Mouse (Mus musculus): ENCODE data around the gene Chn1. TPM values are rescaled to one million over a fixed set of nuclear protein-coding genes. Genes with fewer than 3 reads are reported as not detected.

Chn1 gene
- polyA plus RNA-seq, 2 experiments: 0.34 to 0.70 TPM

DNA sequence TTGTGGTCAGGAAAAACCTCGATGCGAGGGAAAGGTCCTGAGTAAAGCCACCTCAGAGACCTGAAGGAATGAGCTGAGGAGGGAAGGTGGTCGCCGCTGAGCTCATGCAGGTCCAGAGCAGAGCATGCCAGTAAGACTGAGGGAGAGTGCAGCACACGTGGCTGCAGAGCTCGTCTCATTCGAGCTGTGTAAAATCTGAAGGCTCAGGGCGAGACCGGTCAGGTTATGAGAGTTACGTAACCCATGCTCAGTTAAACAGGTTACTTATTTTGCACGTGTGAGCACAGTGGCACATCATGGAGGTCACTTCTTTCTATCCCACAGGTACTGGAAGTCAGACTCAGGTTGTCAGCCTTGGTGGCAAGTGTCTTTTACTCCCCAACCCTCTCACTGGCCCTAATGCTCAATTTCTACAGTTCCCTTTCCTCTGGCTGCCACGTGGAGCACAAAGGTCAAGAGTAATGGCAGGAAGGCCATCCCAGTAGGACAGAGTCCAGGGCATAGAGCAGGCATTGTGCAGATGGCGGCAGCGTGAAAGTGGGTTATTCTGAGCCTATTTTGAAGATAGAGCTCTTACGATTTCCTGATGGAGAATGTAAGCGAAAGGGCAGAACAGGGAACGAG lies 158.6 kb downstream of the Chn1 start:
- H3K27me3 ChIP-seq (ENCODE audit: control insufficient read depth, insufficient read depth, low read length): no peaks in the 10 kb centered on the region
- TF ChIP-seq CTCF (IDR thresholded peaks at IDR 0.05; ENCODE audit: low read depth) (no peak), EP300 (IDR thresholded peaks at IDR 0.05; ENCODE audit: low read depth) (no peak)
- H3K4me2 ChIP-seq (ENCODE audit: low read depth): no peak overlapping the region
- 0 out of 4 replicates have a peak, but pooled peaks cover 0 to 2% of the 10 kb centered on the region in 2 experiments for H3K4me1 ChIP-seq (replicated peaks; ENCODE audit: control insufficient read depth in 2 of 2, insufficient read depth in 2 of 2, low read length in 1 of 2)
- no peak overlapping the region for H3K4me3 ChIP-seq (ENCODE audit: insufficient read depth in 1 of 2, low read depth in 2 of 2, low read length in 2 of 2)
- WGBS (ENCODE audit: insufficient replicate concordance): 65% methylated on average over 17 of the region's 17 CpGs
- ATAC-seq (ENCODE audit: insufficient read depth) (no peak), DNase-seq (ENCODE audit: low read depth in 3 of 3, low spot score in 3 of 3) (no peak)
- no peaks in the 10 kb centered on the region for H3K36me3 ChIP-seq (replicated peaks; ENCODE audit: control insufficient read depth, insufficient read depth, low read depth)
- no peaks in the 10 kb centered on the region for H3K9me3 ChIP-seq (ENCODE audit: control insufficient read depth, low read length)
- H3K9ac ChIP-seq (replicated peaks): no peak overlapping the region
- no peak overlapping the region for H3K27ac ChIP-seq

DNA sequence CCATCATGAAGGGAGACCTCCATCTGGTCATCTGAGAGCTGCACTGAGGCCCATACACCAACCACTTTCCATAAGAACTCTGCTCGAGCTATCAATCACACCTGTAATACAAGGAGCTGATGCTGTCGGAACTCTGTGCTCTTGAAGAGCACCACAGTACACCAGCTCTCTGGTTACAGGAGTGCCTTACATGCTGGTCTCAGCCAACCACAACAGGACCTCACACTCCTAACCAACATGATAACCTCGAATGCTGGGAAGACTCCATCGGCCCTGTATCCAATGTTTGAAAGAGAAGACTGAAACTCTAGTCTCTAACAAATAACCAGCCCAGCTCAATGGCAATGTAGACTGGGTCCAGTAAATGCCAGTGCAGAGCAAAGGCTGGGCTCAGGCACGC lies 159.7 kb downstream of the Chn1 start:
- 54% methylated on average over 5 of the region's 5 CpGs for WGBS (ENCODE audit: insufficient replicate concordance)

DNA sequence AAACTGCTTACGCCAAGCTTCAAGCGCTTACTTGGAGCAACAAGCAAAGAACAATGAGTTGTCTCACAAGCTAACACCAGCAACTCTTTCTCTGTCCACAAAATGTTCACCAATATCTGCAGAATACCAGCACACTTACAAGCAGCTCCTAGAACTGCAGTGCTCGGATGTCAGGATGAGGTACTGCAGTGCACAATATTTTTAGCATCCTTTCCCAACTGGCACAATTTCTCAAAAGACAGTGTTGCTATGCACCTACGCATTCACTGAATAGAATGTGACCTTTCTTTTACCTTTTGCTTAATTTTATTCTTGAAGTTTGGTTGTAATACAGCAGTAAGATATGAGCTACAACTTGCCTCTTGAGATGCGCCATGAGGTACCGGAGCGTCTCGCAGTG lies 160.8 kb downstream of the Chn1 start:
- Histone ChIP-seq H3K36me3 (replicated peaks; ENCODE audit: control insufficient read depth, insufficient read depth, low read depth) (no peaks in the 10 kb centered on the region), H3K27me3 (ENCODE audit: control insufficient read depth, insufficient read depth, low read length) (no peaks in the 10 kb centered on the region), H3K4me1 (replicated peaks; ENCODE audit: control insufficient read depth in 2 of 2, insufficient read depth in 2 of 2, low read length in 1 of 2) (0 out of 4 replicates have a peak, but pooled peaks cover 0 to 2% of the 10 kb centered on the region in 2 experiments), H3K9ac (replicated peaks) (no peak overlapping the region), H3K27ac (no peak overlapping the region), H3K4me3 (ENCODE audit: insufficient read depth in 1 of 2, low read depth in 2 of 2, low read length in 2 of 2) (no peak overlapping the region), H3K4me2 (ENCODE audit: low read depth) (no peak overlapping the region), H3K9me3 (ENCODE audit: control insufficient read depth, low read length) (no peaks in the 10 kb centered on the region)
- WGBS (ENCODE audit: insufficient replicate concordance): 84% methylated on average over 8 of the region's 8 CpGs
- TF ChIP-seq CTCF (IDR thresholded peaks at IDR 0.05; ENCODE audit: low read depth) (no peak), EP300 (IDR thresholded peaks at IDR 0.05; ENCODE audit: low read depth) (no peak)
- DNase-seq (ENCODE audit: low read depth in 3 of 3, low spot score in 3 of 3): no peak
- no peak for ATAC-seq (ENCODE audit: insufficient read depth)

More for the DNA sequence above, 159.7 kb downstream of the Chn1 start:
- Histone ChIP-seq H3K9me3 (ENCODE audit: control insufficient read depth, low read length) (no peaks in the 10 kb centered on the region), H3K4me3 (ENCODE audit: insufficient read depth in 1 of 2, low read depth in 2 of 2, low read length in 2 of 2) (no peak overlapping the region), H3K36me3 (replicated peaks; ENCODE audit: control insufficient read depth, insufficient read depth, low read depth) (no peaks in the 10 kb centered on the region), H3K4me1 (replicated peaks; ENCODE audit: control insufficient read depth in 2 of 2, insufficient read depth in 2 of 2, low read length in 1 of 2) (0 out of 4 replicates have a peak, but pooled peaks cover 0 to 2% of the 10 kb centered on the region in 2 experiments), H3K27me3 (ENCODE audit: control insufficient read depth, insufficient read depth, low read length) (no peaks in the 10 kb centered on the region), H3K9ac (replicated peaks) (no peak overlapping the region), H3K27ac (no peak overlapping the region), H3K4me2 (ENCODE audit: low read depth) (no peak overlapping the region)
- DNase-seq (ENCODE audit: low read depth in 3 of 3, low spot score in 3 of 3) (no peak), ATAC-seq (ENCODE audit: insufficient read depth) (no peak)
- TF ChIP-seq EP300 (IDR thresholded peaks at IDR 0.05; ENCODE audit: low read depth) (no peak), CTCF (IDR thresholded peaks at IDR 0.05; ENCODE audit: low read depth) (no peak)

DNA sequence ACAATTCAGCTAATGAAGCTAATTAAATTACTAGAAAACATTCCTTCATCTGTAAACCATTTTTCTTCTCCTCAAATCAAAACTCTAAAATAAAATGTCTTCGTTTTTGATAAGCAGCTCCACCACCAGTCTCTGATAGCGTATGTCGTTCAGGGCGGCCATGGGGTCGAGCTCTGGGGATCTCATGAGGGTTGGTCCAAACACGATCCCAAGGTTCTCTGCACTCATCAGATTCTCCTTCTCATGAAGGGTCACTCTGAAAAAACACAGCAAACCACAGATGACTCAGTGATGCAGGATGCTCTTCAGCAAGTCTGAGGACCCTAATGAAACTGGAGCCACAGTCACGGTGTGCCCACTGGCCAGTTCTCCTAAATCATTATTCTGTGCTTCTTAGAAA lies 162.2 kb downstream of the Chn1 start:
- Histone ChIP-seq H3K27me3 (ENCODE audit: control insufficient read depth, insufficient read depth, low read length) (no peaks in the 10 kb centered on the region), H3K4me2 (ENCODE audit: low read depth) (no peak overlapping the region), H3K9ac (replicated peaks) (no peak overlapping the region), H3K36me3 (replicated peaks; ENCODE audit: control insufficient read depth, insufficient read depth, low read depth) (no peaks in the 10 kb centered on the region), H3K27ac (no peak overlapping the region), H3K4me1 (replicated peaks; ENCODE audit: control insufficient read depth in 2 of 2, insufficient read depth in 2 of 2, low read length in 1 of 2) (0 out of 4 replicates have a peak, but pooled peaks cover 0 to 2% of the 10 kb centered on the region in 2 experiments), H3K9me3 (ENCODE audit: control insufficient read depth, low read length) (no peaks in the 10 kb centered on the region), H3K4me3 (ENCODE audit: insufficient read depth in 1 of 2, low read depth in 2 of 2, low read length in 2 of 2) (no peak overlapping the region)
- 75% methylated on average over 7 of the region's 7 CpGs for WGBS (ENCODE audit: insufficient replicate concordance)
- no peak for TF ChIP-seq EP300 (IDR thresholded peaks at IDR 0.05; ENCODE audit: low read depth)
- no peak for TF ChIP-seq CTCF (IDR thresholded peaks at IDR 0.05; ENCODE audit: low read depth)
- ATAC-seq (ENCODE audit: insufficient read depth): no peak
- DNase-seq (ENCODE audit: low read depth in 3 of 3, low spot score in 3 of 3): no peak

DNA sequence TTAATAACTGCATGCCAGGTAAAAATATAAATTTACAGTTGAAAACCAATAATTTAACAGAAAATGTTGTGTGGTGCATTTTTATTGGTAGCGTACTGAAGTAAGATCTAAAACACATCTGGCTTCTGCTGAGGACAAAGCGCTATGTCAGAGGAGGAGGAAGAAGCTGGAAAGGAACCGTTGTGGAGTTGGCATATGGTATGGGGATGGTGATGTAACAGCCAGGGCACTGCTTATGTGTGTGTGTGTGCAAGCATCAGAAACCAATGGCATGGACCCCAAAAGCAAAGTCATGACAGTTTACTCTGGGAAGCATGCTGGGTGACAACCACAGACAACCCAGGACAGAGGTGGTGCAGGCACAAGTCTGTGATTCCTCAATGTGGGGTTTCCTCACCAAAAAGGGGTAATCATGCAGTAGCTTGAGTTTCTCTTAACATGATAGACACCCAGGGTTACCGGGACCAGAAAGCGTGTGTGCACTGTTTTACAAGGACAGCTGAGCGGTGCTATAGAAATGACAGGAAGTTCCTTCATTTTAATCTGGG lies 162.7 kb downstream of the Chn1 start:
- 79% methylated on average over 6 of the region's 6 CpGs for WGBS (ENCODE audit: insufficient replicate concordance)
- ATAC-seq (ENCODE audit: insufficient read depth): no peak
- no peak for TF ChIP-seq CTCF (IDR thresholded peaks at IDR 0.05; ENCODE audit: low read depth)
- no peak for TF ChIP-seq EP300 (IDR thresholded peaks at IDR 0.05; ENCODE audit: low read depth)
- no peak overlapping the region for H3K9ac ChIP-seq (replicated peaks)
- no peaks in the 10 kb centered on the region for H3K27me3 ChIP-seq (ENCODE audit: control insufficient read depth, insufficient read depth, low read length)
- no peak for DNase-seq (ENCODE audit: low read depth in 3 of 3, low spot score in 3 of 3)
- 0 out of 4 replicates have a peak, but pooled peaks cover 0 to 2% of the 10 kb centered on the region in 2 experiments for H3K4me1 ChIP-seq (replicated peaks; ENCODE audit: control insufficient read depth in 2 of 2, insufficient read depth in 2 of 2, low read length in 1 of 2)
- no peak overlapping the region for H3K4me3 ChIP-seq (ENCODE audit: insufficient read depth in 1 of 2, low read depth in 2 of 2, low read length in 2 of 2)
- no peaks in the 10 kb centered on the region for H3K9me3 ChIP-seq (ENCODE audit: control insufficient read depth, low read length)
- H3K4me2 ChIP-seq (ENCODE audit: low read depth): no peak overlapping the region
- H3K36me3 ChIP-seq (replicated peaks; ENCODE audit: control insufficient read depth, insufficient read depth, low read depth): no peaks in the 10 kb centered on the region
- H3K27ac ChIP-seq: no peak overlapping the region
